Mouse (Mus musculus): ENCODE results near the gene Blm.

- TF ChIP-seq POLR2A (IDR thresholded peaks at IDR 0.05; ENCODE audit: extremely low read depth, insufficient read depth, low read length) (no peak), CTCF (IDR thresholded peaks at IDR 0.05; ENCODE audit: low read depth, low read length) (no peak)
Measured at GRCm38 (mm10) chr7:80416969-80417368, 118.0 kb downstream of the Blm start.

All from liver, adult 2 months (tissue).